Mouse (Mus musculus): Measurements from ENCODE around the gene Cd47. TPM values are rescaled to one million over a fixed set of nuclear protein-coding genes. Genes with fewer than 3 reads are reported as not detected.

Gene Cd47
- polyA plus RNA-seq, 1 experiment from 2014 or later: 85.0 TPM

- Histone ChIP-seq H3K27ac (no peak overlapping the region), H3K9ac (no peak overlapping the region), H3K4me1 (replicated peaks) (0 out of 2 replicates have a peak, but pooled peaks cover 7% of the 10 kb centered on the region), H3K9me3 (no peaks in the 10 kb centered on the region), H3K27me3 (replicated peaks) (no peaks in the 10 kb centered on the region), H3K36me3 (no peaks in the 10 kb centered on the region), H3K4me2 (replicated peaks) (no peak overlapping the region), H3K4me3 (replicated peaks) (no peak overlapping the region)
- ATAC-seq: no peak
- 77% methylated on average over 2 of the region's 2 CpGs for WGBS
Observed at GRCm38 (mm10) chr16:49906940-49907339, 106.6 kb downstream of the Cd47 start.

GRCm38 (mm10) chr16:49907356-49907755 is 107.0 kb downstream of the Cd47 start:
- Histone ChIP-seq H3K9ac (no peak overlapping the region), H3K9me3 (no peaks in the 10 kb centered on the region), H3K4me2 (replicated peaks) (no peak overlapping the region), H3K36me3 (no peaks in the 10 kb centered on the region), H3K27ac (no peak overlapping the region), H3K4me3 (replicated peaks) (no peak overlapping the region), H3K4me1 (replicated peaks) (0 out of 2 replicates have a peak, but pooled peaks cover 7% of the 10 kb centered on the region), H3K27me3 (replicated peaks) (no peaks in the 10 kb centered on the region)
- WGBS: 45% methylated on average over 4 of the region's 4 CpGs
- peak; percentile 78 for ATAC-seq

DNA sequence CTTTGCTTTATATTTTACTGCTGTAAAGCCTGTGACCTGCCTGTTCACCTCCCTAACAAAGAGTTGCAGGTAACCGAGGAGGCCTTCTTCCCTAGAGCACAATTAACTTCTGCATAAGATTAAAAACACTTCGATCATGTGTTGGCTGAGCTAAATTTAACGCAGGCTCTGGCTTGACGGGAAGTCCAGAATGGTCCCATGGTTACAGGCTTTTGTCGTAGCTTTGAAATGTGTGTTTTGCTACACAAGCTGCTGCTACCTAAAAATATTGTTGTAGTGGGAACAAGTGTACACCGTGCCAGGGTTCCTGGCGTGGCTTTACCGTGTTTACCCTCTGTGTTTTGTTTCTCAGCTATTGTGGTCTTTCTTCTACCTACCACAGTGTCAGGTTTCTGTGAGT is 109.2 kb downstream of the Cd47 start:
- Histone ChIP-seq H3K4me2 (replicated peaks) (no peak overlapping the region), H3K4me3 (replicated peaks) (no peak overlapping the region), H3K36me3 (no peaks in the 10 kb centered on the region), H3K27ac (no peak overlapping the region), H3K9me3 (no peaks in the 10 kb centered on the region), H3K4me1 (replicated peaks) (0 out of 2 replicates have a peak, but pooled peaks cover 7% of the 10 kb centered on the region), H3K27me3 (replicated peaks) (no peaks in the 10 kb centered on the region), H3K9ac (no peak overlapping the region)
- 79% methylated on average over 8 of the region's 8 CpGs for WGBS
- ATAC-seq: no peak

GRCm38 (mm10) chr16:49914094-49914493 is 113.8 kb downstream of the Cd47 start:
- Histone ChIP-seq H3K4me1 (replicated peaks) (no peaks in the 10 kb centered on the region), H3K27ac (no peak overlapping the region), H3K27me3 (replicated peaks) (no peaks in the 10 kb centered on the region), H3K9ac (no peak overlapping the region), H3K4me2 (replicated peaks) (no peak overlapping the region), H3K9me3 (no peaks in the 10 kb centered on the region), H3K4me3 (replicated peaks) (no peak overlapping the region), H3K36me3 (no peaks in the 10 kb centered on the region)
- 71% methylated on average over 2 of the region's 2 CpGs for WGBS
- ATAC-seq: no peak

GRCm38 (mm10) chr16:49915532-49916476 is 115.5 kb downstream of the Cd47 start:
- no peak for ATAC-seq
- WGBS: 84% methylated on average over 11 of the region's 11 CpGs
- H3K27ac ChIP-seq: no peak overlapping the region

GRCm38 (mm10) chr16:49920191-49920590 is 119.9 kb downstream of the Cd47 start:
- ATAC-seq: no peak
- H3K27me3 ChIP-seq (replicated peaks): no peaks in the 10 kb centered on the region
- no peaks in the 10 kb centered on the region for H3K4me1 ChIP-seq (replicated peaks)
- no peaks in the 10 kb centered on the region for H3K36me3 ChIP-seq
- no peak overlapping the region for H3K4me3 ChIP-seq (replicated peaks)
- H3K9ac ChIP-seq: no peak overlapping the region
- H3K9me3 ChIP-seq: no peaks in the 10 kb centered on the region
- no peak overlapping the region for H3K4me2 ChIP-seq (replicated peaks)
- no peak overlapping the region for H3K27ac ChIP-seq
- 89% methylated on average over 10 of the region's 10 CpGs for WGBS

More at GRCm38 (mm10) chr16:49915532-49916476, 115.5 kb downstream of the Cd47 start:
- H3K4me2 ChIP-seq (replicated peaks): no peak overlapping the region
- H3K36me3 ChIP-seq: no peaks in the 10 kb centered on the region
- H3K9me3 ChIP-seq: no peaks in the 10 kb centered on the region
- no peak overlapping the region for H3K4me3 ChIP-seq (replicated peaks)
- H3K9ac ChIP-seq: no peak overlapping the region
- H3K4me1 ChIP-seq (replicated peaks): no peaks in the 10 kb centered on the region
- no peaks in the 10 kb centered on the region for H3K27me3 ChIP-seq (replicated peaks)

- H3K27me3 ChIP-seq (replicated peaks): no peaks in the 10 kb centered on the region
- H3K4me2 ChIP-seq (replicated peaks): no peak overlapping the region
- no peak overlapping the region for H3K27ac ChIP-seq
- no peaks in the 10 kb centered on the region for H3K36me3 ChIP-seq
- no peaks in the 10 kb centered on the region for H3K4me1 ChIP-seq (replicated peaks)
- H3K9me3 ChIP-seq: no peaks in the 10 kb centered on the region
- no peak overlapping the region for H3K9ac ChIP-seq
- no peak overlapping the region for H3K4me3 ChIP-seq (replicated peaks)
- ATAC-seq: no peak
- WGBS: 70% methylated on average over 6 of the region's 6 CpGs
Observed at GRCm38 (mm10) chr16:49921677-49922076, 121.3 kb downstream of the Cd47 start.

DNA sequence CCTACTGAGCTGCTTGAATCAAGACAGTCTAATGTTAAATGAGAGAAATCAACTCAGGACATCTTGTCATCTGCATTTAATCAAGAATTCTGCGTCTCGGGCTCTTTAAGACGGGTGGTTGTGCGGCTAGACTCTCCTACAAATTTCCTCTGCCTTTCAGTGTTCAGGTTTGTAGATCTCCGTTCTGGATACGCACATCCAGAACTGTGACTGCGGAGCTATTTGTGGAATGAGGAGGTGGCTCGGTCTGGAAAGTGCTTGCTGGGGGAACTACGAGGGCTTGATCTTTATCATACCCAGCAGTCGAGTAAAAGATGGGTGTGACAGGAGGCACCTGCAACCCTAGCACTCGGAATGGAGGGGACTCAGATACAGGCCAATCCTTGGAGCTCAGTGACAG is 121.8 kb downstream of the Cd47 start:
- ATAC-seq: no peak
- Histone ChIP-seq H3K4me3 (replicated peaks) (no peak overlapping the region), H3K27ac (no peak overlapping the region), H3K4me1 (replicated peaks) (no peaks in the 10 kb centered on the region), H3K9me3 (no peaks in the 10 kb centered on the region), H3K4me2 (replicated peaks) (no peak overlapping the region), H3K36me3 (no peaks in the 10 kb centered on the region), H3K9ac (no peak overlapping the region), H3K27me3 (replicated peaks) (no peaks in the 10 kb centered on the region)
- 72% methylated on average over 11 of the region's 11 CpGs for WGBS

GRCm38 (mm10) chr16:49923720-49924119 is 123.4 kb downstream of the Cd47 start:
- Histone ChIP-seq H3K4me1 (replicated peaks) (no peaks in the 10 kb centered on the region), H3K9ac (no peak overlapping the region), H3K27ac (no peak overlapping the region), H3K27me3 (replicated peaks) (no peaks in the 10 kb centered on the region), H3K4me3 (replicated peaks) (no peak overlapping the region), H3K36me3 (no peaks in the 10 kb centered on the region), H3K4me2 (replicated peaks) (no peak overlapping the region), H3K9me3 (no peaks in the 10 kb centered on the region)
- 45% methylated on average over 9 of the region's 9 CpGs for WGBS
- ATAC-seq: peak; percentile 81

DNA sequence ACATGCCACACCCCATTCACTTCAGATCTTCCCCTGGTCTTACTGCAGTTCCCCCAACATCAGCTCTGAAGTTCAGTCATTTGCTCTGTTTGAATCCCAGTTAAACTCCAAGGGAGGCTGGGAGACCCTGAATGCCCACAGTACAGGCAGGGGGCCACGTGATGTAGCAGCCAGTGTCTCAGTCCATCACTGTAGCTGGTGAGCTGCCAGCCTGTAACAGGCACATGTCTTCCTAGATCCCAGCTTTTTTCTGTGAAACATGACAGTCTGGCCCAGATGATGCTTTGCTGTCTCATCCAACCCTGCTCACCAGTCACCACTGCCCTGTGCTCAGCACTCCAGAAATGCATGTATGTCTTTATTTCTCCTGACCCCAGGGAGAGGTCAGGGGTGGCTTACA is 124.6 kb downstream of the Cd47 start:
- Histone ChIP-seq H3K9me3 (no peaks in the 10 kb centered on the region), H3K27ac (no peak overlapping the region), H3K9ac (no peak overlapping the region), H3K4me1 (replicated peaks) (no peaks in the 10 kb centered on the region), H3K36me3 (no peaks in the 10 kb centered on the region), H3K4me2 (replicated peaks) (no peak overlapping the region), H3K27me3 (replicated peaks) (no peaks in the 10 kb centered on the region), H3K4me3 (replicated peaks) (no peak overlapping the region)
- WGBS: 87% methylated on average over 1 of the region's 1 CpGs
- no peak for ATAC-seq

DNA sequence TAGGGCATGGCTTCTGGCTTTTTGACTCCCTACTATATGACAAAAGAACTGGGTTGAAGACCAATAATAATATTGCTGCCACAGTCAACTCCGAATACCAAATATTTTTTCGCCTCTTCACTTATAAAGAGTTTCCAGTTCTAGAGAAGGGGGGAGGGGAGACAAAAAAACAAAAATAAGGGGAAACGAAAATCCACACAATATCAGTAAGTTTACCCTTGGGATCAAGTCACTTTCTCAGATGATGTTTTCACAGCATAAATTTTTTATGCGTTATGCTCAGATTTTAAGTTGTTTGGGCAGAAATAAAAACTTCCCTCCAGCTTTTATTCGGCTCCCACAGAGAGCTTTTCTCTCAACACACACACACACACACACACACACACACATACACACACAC is 132.9 kb downstream of the Cd47 start:
- no peak overlapping the region for H3K27ac ChIP-seq

GRCm38 (mm10) chr16:49936008-49936443 is 135.7 kb downstream of the Cd47 start:
- no peak for ATAC-seq
- H3K9ac ChIP-seq: no peak overlapping the region
- no peak overlapping the region for H3K27ac ChIP-seq
- H3K9me3 ChIP-seq: no peaks in the 10 kb centered on the region
- 85% methylated on average over 6 of the region's 6 CpGs for WGBS
- no peak overlapping the region for H3K4me3 ChIP-seq (replicated peaks)
- H3K4me1 ChIP-seq (replicated peaks): no peaks in the 10 kb centered on the region
- H3K4me2 ChIP-seq (replicated peaks): no peak overlapping the region
- H3K27me3 ChIP-seq (replicated peaks): no peaks in the 10 kb centered on the region
- H3K36me3 ChIP-seq: no peaks in the 10 kb centered on the region

More for the DNA sequence above, 132.9 kb downstream of the Cd47 start:
- H3K4me2 ChIP-seq (replicated peaks): no peak overlapping the region
- WGBS: 86% methylated on average over 5 of the region's 5 CpGs
- H3K9ac ChIP-seq: no peak overlapping the region
- no peaks in the 10 kb centered on the region for H3K9me3 ChIP-seq
- H3K4me3 ChIP-seq (replicated peaks): no peak overlapping the region
- H3K27me3 ChIP-seq (replicated peaks): no peaks in the 10 kb centered on the region
- H3K4me1 ChIP-seq (replicated peaks): no peaks in the 10 kb centered on the region
- no peaks in the 10 kb centered on the region for H3K36me3 ChIP-seq
- ATAC-seq: no peak

GRCm38 (mm10) chr16:49936793-49937192 is 136.5 kb downstream of the Cd47 start:
- H3K27ac ChIP-seq: no peak overlapping the region
- peak; percentile 50 for ATAC-seq
- H3K9ac ChIP-seq: no peak overlapping the region
- no peaks in the 10 kb centered on the region for H3K27me3 ChIP-seq (replicated peaks)
- H3K4me2 ChIP-seq (replicated peaks): no peak overlapping the region
- WGBS: 59% methylated on average over 5 of the region's 5 CpGs
- H3K9me3 ChIP-seq: no peaks in the 10 kb centered on the region
- no peak overlapping the region for H3K4me3 ChIP-seq (replicated peaks)
- no peaks in the 10 kb centered on the region for H3K36me3 ChIP-seq
- no peaks in the 10 kb centered on the region for H3K4me1 ChIP-seq (replicated peaks)

Data from intestine, embryonic 15.5 days (tissue).